10 mouse cellular contexts compared by ENCODE assay signal in genomic region chr9:102636553-102636952, GRCm38 (mm10). TPM values are rescaled to one million over a fixed set of nuclear protein-coding genes. Genes with fewer than 3 reads are reported as not detected.
DNase-seq lines count a peak whose midpoint lies in the region; ATAC-seq lines count a peak whose summit lies in the region.
"Had no signal": no experiment of that assay in that cellular context is flagged by ENCODE, and none has a peak within 500 bp of the region (broad histone marks: within the 10 kb centered on the region; RNA-seq: fewer than 3 reads in every experiment).

No protein-coding gene starts in this region.

- 2% methylated on average over 4 of the region's 4 CpGs for WGBS in neural tube, embryonic 15.5 days
- WGBS in midbrain, embryonic 15.5 days: 5% methylated on average over 4 of the region's 4 CpGs

- intact Hi-C loops in heart, postnatal 36 days (cut with DNase I): loop anchor here (1.0 to 2.0 kb wide), 3 partner anchors 76 to 230 kb away; no protein-coding TSS in a partner anchor
- intact Hi-C loops in left cerebral cortex, postnatal 4 days (cut with DNase I): loop anchor here (2.0 to 5.0 kb wide), 2 partner anchors 81 to 148 kb away; partner anchors contain the start of gene Amotl2

- DNase-seq in neural tube, embryonic 10.5 days (ENCODE audit: extremely low spot score, low spot score): peak; percentile 61
- DNase-seq in adrenal gland, adult (ENCODE audit: inconsistent age in 2 of 2, low spot score in 1 of 2): peak; percentile 74 to 90
- DNase-seq in embryo, embryonic 10.5 days (ENCODE audit: low spot score): peak; percentile 87
- DNase-seq in heart, postnatal 36 days: peak; percentile 70 to 71
- DNase-seq in left cerebral cortex, postnatal 4 days: peak; percentile 60
- peak; percentile 52 for DNase-seq in thymus, postnatal 0 days (ENCODE audit: low spot score)

- H3K9me3 ChIP-seq in neural tube, embryonic 15.5 days (replicated peaks): no peaks in the 10 kb centered on the region
- H3K9me3 ChIP-seq in midbrain, embryonic 15.5 days: no peaks in the 10 kb centered on the region
- H3K9me3 ChIP-seq: embryonic facial prominence, embryonic 12.5 days; lung, embryonic 15.5 days had no signal

- H3K4me3 ChIP-seq in neural tube, embryonic 15.5 days (replicated peaks): no peak overlapping the region
- no peak overlapping the region for H3K4me3 ChIP-seq in midbrain, embryonic 15.5 days
- H3K4me3 ChIP-seq: embryonic facial prominence, embryonic 12.5 days; lung, embryonic 15.5 days had no signal

- peaks cover 7% of the 10 kb centered on the region; the same call in 1 of the 2 replicates for H3K4me1 ChIP-seq in neural tube, embryonic 15.5 days
- H3K4me1 ChIP-seq in midbrain, embryonic 15.5 days: peaks cover 5% of the 10 kb centered on the region; the same call in 1 of the 2 replicates

- no peak overlapping the region for H3K27ac ChIP-seq in neural tube, embryonic 15.5 days (replicated peaks)
- H3K27ac ChIP-seq in midbrain, embryonic 15.5 days: peak overlapping the region; percentile 12; the same call in 1 of the 2 replicates
- H3K27ac ChIP-seq: embryonic facial prominence, embryonic 12.5 days; lung, embryonic 15.5 days had no signal

- peaks cover 11% of the 10 kb centered on the region for H3K36me3 ChIP-seq in neural tube, embryonic 15.5 days
- H3K36me3 ChIP-seq in midbrain, embryonic 15.5 days (replicated peaks): 0 out of 2 replicates have a peak, but pooled peaks cover 7% of the 10 kb centered on the region

- no peaks in the 10 kb centered on the region for H3K27me3 ChIP-seq in neural tube, embryonic 15.5 days (replicated peaks)
- no peaks in the 10 kb centered on the region for H3K27me3 ChIP-seq in midbrain, embryonic 15.5 days (replicated peaks)
- H3K27me3 ChIP-seq: embryonic facial prominence, embryonic 12.5 days; lung, embryonic 15.5 days had no signal

- no peak overlapping the region for H3K9ac ChIP-seq in neural tube, embryonic 15.5 days (replicated peaks)
- no peak overlapping the region for H3K9ac ChIP-seq in midbrain, embryonic 15.5 days
- H3K9ac ChIP-seq: embryonic facial prominence, embryonic 12.5 days; lung, embryonic 15.5 days had no signal

- no peak for ATAC-seq in neural tube, embryonic 15.5 days (ENCODE audit: low FRiP score)
- ATAC-seq in midbrain, embryonic 15.5 days (replicated peaks): no peak

- no peak overlapping the region for H3K4me2 ChIP-seq in neural tube, embryonic 15.5 days
- H3K4me2 ChIP-seq in midbrain, embryonic 15.5 days: no peak overlapping the region
- H3K4me2 ChIP-seq: embryonic facial prominence, embryonic 12.5 days; lung, embryonic 15.5 days had no signal

RNA-seq across cellular contexts. Expression of gene Cep63, which starts 10.2 kb away (rescaled TPM):
- 35.6 and 41.7 TPM in 2 replicates for polyA plus RNA-seq in neural tube, embryonic 15.5 days (2015; fragmentation: Nextera tagmentation; extraction: Ambion mirVana)
- 10 to 100 TPM; 53.0 to 53.1 TPM for total RNA-seq in heart, postnatal 36 days (2021)
- 10 to 100 TPM; 29.3 to 30.2 TPM for total RNA-seq in left cerebral cortex, postnatal 4 days (2021)
- polyA plus RNA-seq in midbrain, embryonic 15.5 days (2015; fragmentation: Nextera tagmentation; extraction: Ambion mirVana): 38.9 and 42.2 TPM in 2 replicates
- polyA plus RNA-seq in thymus, postnatal 0 days (2015; fragmentation: Nextera tagmentation; extraction: Ambion mirVana): 51.7 and 53.3 TPM in 2 replicates

RNA-seq across cellular contexts. Expression of gene Anapc13, which starts 10.5 kb away (rescaled TPM):
- polyA plus RNA-seq in neural tube, embryonic 15.5 days (2015; fragmentation: Nextera tagmentation; extraction: Ambion mirVana): 160 and 164 TPM in 2 replicates
- 100 to 1,000 TPM; 341 to 347 TPM for total RNA-seq in heart, postnatal 36 days (2021)
- total RNA-seq in left cerebral cortex, postnatal 4 days (2021): 10 to 100 TPM; 80.9 to 91.4 TPM
- 135 and 137 TPM in 2 replicates for polyA plus RNA-seq in midbrain, embryonic 15.5 days (2015; fragmentation: Nextera tagmentation; extraction: Ambion mirVana)
- 181 and 185 TPM in 2 replicates for polyA plus RNA-seq in thymus, postnatal 0 days (2015; fragmentation: Nextera tagmentation; extraction: Ambion mirVana)
